Mouse (Mus musculus): ENCODE measurements at regions not wholly inside any gene's neighbourhood (a gene's known extent, or its start where the extent isn't known, plus 50 kb on each side); places are given as distances from the start of the nearest gene placed in this dataset.

- Histone ChIP-seq H3K9me3 (ENCODE audit: control insufficient read depth) (no peaks in the 10 kb centered on the region), H3K27ac (ENCODE audit: low read depth, low read length) (no peak overlapping the region), H3K4me2 (replicated peaks; ENCODE audit: low read depth) (no peak overlapping the region), H3K4me1 (replicated peaks; ENCODE audit: control insufficient read depth, insufficient read depth, low read length) (no peaks in the 10 kb centered on the region), H3K27me3 (replicated peaks; ENCODE audit: control insufficient read depth, insufficient read depth, low read length) (no peaks in the 10 kb centered on the region), H3K9ac (ENCODE audit: low read depth, low read length) (no peak overlapping the region), H3K4me3 (ENCODE audit: low read depth, low read length) (no peak overlapping the region), H3K36me3 (ENCODE audit: control insufficient read depth, insufficient read depth) (no peaks in the 10 kb centered on the region)
- 23% methylated on average over 4 of the region's 4 CpGs for WGBS
- no peak for ATAC-seq
- TF ChIP-seq CTCF (IDR thresholded peaks at IDR 0.05; ENCODE audit: low read depth), result peak; percentile 73
Measured at GRCm38 (mm10) chr2:101159276-101159675, 465.2 kb upstream of the Rag2 start.

GRCm38 (mm10) chr2:101165942-101166341 lies 458.6 kb upstream of the Rag2 start:
- H3K36me3 ChIP-seq (ENCODE audit: control insufficient read depth, insufficient read depth), result no peaks in the 10 kb centered on the region
- H3K4me3 ChIP-seq (ENCODE audit: low read depth, low read length), result no peak overlapping the region
- no peak for ATAC-seq
- TF ChIP-seq CTCF (IDR thresholded peaks at IDR 0.05; ENCODE audit: low read depth), result no peak
- H3K4me1 ChIP-seq (replicated peaks; ENCODE audit: control insufficient read depth, insufficient read depth, low read length), result no peaks in the 10 kb centered on the region
- 77% methylated on average over 6 of the region's 6 CpGs for WGBS
- no peak overlapping the region for H3K27ac ChIP-seq (ENCODE audit: low read depth, low read length)
- H3K9me3 ChIP-seq (ENCODE audit: control insufficient read depth), result no peaks in the 10 kb centered on the region
- no peak overlapping the region for H3K4me2 ChIP-seq (replicated peaks; ENCODE audit: low read depth)
- H3K9ac ChIP-seq (ENCODE audit: low read depth, low read length), result no peak overlapping the region
- no peaks in the 10 kb centered on the region for H3K27me3 ChIP-seq (replicated peaks; ENCODE audit: control insufficient read depth, insufficient read depth, low read length)

- Histone ChIP-seq H3K9ac (ENCODE audit: low read depth, low read length) (no peak overlapping the region), H3K4me2 (replicated peaks; ENCODE audit: low read depth) (no peak overlapping the region), H3K36me3 (ENCODE audit: control insufficient read depth, insufficient read depth) (no peaks in the 10 kb centered on the region), H3K4me3 (ENCODE audit: low read depth, low read length) (no peak overlapping the region), H3K27ac (ENCODE audit: low read depth, low read length) (no peak overlapping the region), H3K27me3 (replicated peaks; ENCODE audit: control insufficient read depth, insufficient read depth, low read length) (no peaks in the 10 kb centered on the region), H3K9me3 (ENCODE audit: control insufficient read depth) (no peaks in the 10 kb centered on the region), H3K4me1 (replicated peaks; ENCODE audit: control insufficient read depth, insufficient read depth, low read length) (no peaks in the 10 kb centered on the region)
- ATAC-seq, result no peak
- no peak for TF ChIP-seq CTCF (IDR thresholded peaks at IDR 0.05; ENCODE audit: low read depth)
- WGBS, result 54% methylated on average over 6 of the region's 6 CpGs
Measured at GRCm38 (mm10) chr2:101172806-101173205, 451.7 kb upstream of the Rag2 start.

- TF ChIP-seq CTCF (IDR thresholded peaks at IDR 0.05; ENCODE audit: low read depth), result no peak
- no peak overlapping the region for H3K4me2 ChIP-seq (replicated peaks; ENCODE audit: low read depth)
- H3K27ac ChIP-seq (ENCODE audit: low read depth, low read length), result no peak overlapping the region
- WGBS, result 74% methylated on average over 3 of the region's 3 CpGs
- ATAC-seq, result no peak
- no peak overlapping the region for H3K4me3 ChIP-seq (ENCODE audit: low read depth, low read length)
- no peaks in the 10 kb centered on the region for H3K9me3 ChIP-seq (ENCODE audit: control insufficient read depth)
- H3K27me3 ChIP-seq (replicated peaks; ENCODE audit: control insufficient read depth, insufficient read depth, low read length), result no peaks in the 10 kb centered on the region
- no peak overlapping the region for H3K9ac ChIP-seq (ENCODE audit: low read depth, low read length)
- H3K36me3 ChIP-seq (ENCODE audit: control insufficient read depth, insufficient read depth), result no peaks in the 10 kb centered on the region
- no peaks in the 10 kb centered on the region for H3K4me1 ChIP-seq (replicated peaks; ENCODE audit: control insufficient read depth, insufficient read depth, low read length)
Measured at GRCm38 (mm10) chr2:101175124-101175523, 449.4 kb upstream of the Rag2 start.

GRCm38 (mm10) chr2:101206637-101207036 lies 417.9 kb upstream of the Rag2 start:
- Histone ChIP-seq H3K27ac (ENCODE audit: low read depth, low read length) (no peak overlapping the region), H3K9me3 (ENCODE audit: control insufficient read depth) (no peaks in the 10 kb centered on the region), H3K27me3 (replicated peaks; ENCODE audit: control insufficient read depth, insufficient read depth, low read length) (no peaks in the 10 kb centered on the region), H3K36me3 (ENCODE audit: control insufficient read depth, insufficient read depth) (no peaks in the 10 kb centered on the region), H3K4me1 (replicated peaks; ENCODE audit: control insufficient read depth, insufficient read depth, low read length) (no peaks in the 10 kb centered on the region), H3K4me3 (ENCODE audit: low read depth, low read length) (no peak overlapping the region), H3K9ac (ENCODE audit: low read depth, low read length) (no peak overlapping the region), H3K4me2 (replicated peaks; ENCODE audit: low read depth) (no peak overlapping the region)
- no peak for ATAC-seq
- no peak for TF ChIP-seq CTCF (IDR thresholded peaks at IDR 0.05; ENCODE audit: low read depth)
- 53% methylated on average over 3 of the region's 3 CpGs for WGBS

- Histone ChIP-seq H3K9me3 (ENCODE audit: control insufficient read depth) (no peaks in the 10 kb centered on the region), H3K4me1 (replicated peaks; ENCODE audit: control insufficient read depth, insufficient read depth, low read length) (no peaks in the 10 kb centered on the region), H3K36me3 (ENCODE audit: control insufficient read depth, insufficient read depth) (no peaks in the 10 kb centered on the region), H3K4me3 (ENCODE audit: low read depth, low read length) (no peak overlapping the region), H3K4me2 (replicated peaks; ENCODE audit: low read depth) (no peak overlapping the region), H3K27me3 (replicated peaks; ENCODE audit: control insufficient read depth, insufficient read depth, low read length) (no peaks in the 10 kb centered on the region), H3K27ac (ENCODE audit: low read depth, low read length) (no peak overlapping the region), H3K9ac (ENCODE audit: low read depth, low read length) (no peak overlapping the region)
- ATAC-seq, result no peak
- TF ChIP-seq CTCF (IDR thresholded peaks at IDR 0.05; ENCODE audit: low read depth), result no peak
- 88% methylated on average over 4 of the region's 4 CpGs for WGBS
Measured at GRCm38 (mm10) chr2:101209136-101209535, 415.4 kb upstream of the Rag2 start.

- no peak for ATAC-seq
- H3K27ac ChIP-seq (ENCODE audit: low read depth, low read length), result no peak overlapping the region
- TF ChIP-seq CTCF (IDR thresholded peaks at IDR 0.05; ENCODE audit: low read depth), result no peak
- H3K4me1 ChIP-seq (replicated peaks; ENCODE audit: control insufficient read depth, insufficient read depth, low read length), result no peaks in the 10 kb centered on the region
- no peaks in the 10 kb centered on the region for H3K36me3 ChIP-seq (ENCODE audit: control insufficient read depth, insufficient read depth)
- H3K4me3 ChIP-seq (ENCODE audit: low read depth, low read length), result no peak overlapping the region
- no peaks in the 10 kb centered on the region for H3K9me3 ChIP-seq (ENCODE audit: control insufficient read depth)
- no peaks in the 10 kb centered on the region for H3K27me3 ChIP-seq (replicated peaks; ENCODE audit: control insufficient read depth, insufficient read depth, low read length)
- no peak overlapping the region for H3K4me2 ChIP-seq (replicated peaks; ENCODE audit: low read depth)
- no peak overlapping the region for H3K9ac ChIP-seq (ENCODE audit: low read depth, low read length)
Measured at GRCm38 (mm10) chr2:101220759-101221158, 403.8 kb upstream of the Rag2 start.
